ENCODE assay signal across 9 mouse cellular contexts in genomic region chr2:68436305-68436704, GRCm38 (mm10). TPM values are rescaled to one million over a fixed set of nuclear protein-coding genes. Genes with fewer than 3 reads are reported as not detected.
DNase-seq lines count a peak whose midpoint lies in the region; ATAC-seq lines count a peak whose summit lies in the region.
"Had no signal": no experiment of that assay in that cellular context is flagged by ENCODE, and none has a peak within 500 bp of the region (broad histone marks: within the 10 kb centered on the region; RNA-seq: fewer than 3 reads in every experiment).

No protein-coding gene starts in this region.

- H3K27ac ChIP-seq in hindbrain, embryonic 10.5 days, result peak overlapping the region; percentile 35; the same call in 1 of the 2 replicates
- H3K27ac ChIP-seq in hindbrain, embryonic 11.5 days (ENCODE audit: low read depth, low read length), result no peak overlapping the region
- no peak overlapping the region for H3K27ac ChIP-seq in embryonic facial prominence, embryonic 15.5 days (replicated peaks)
- no peak overlapping the region for H3K27ac ChIP-seq in intestine, embryonic 14.5 days (ENCODE audit: low read depth)
- H3K27ac ChIP-seq in midbrain, embryonic 14.5 days (replicated peaks; ENCODE audit: low read depth, low read length), result no peak overlapping the region

- no peaks in the 10 kb centered on the region for H3K9me3 ChIP-seq in hindbrain, embryonic 10.5 days
- no peaks in the 10 kb centered on the region for H3K9me3 ChIP-seq in hindbrain, embryonic 11.5 days (ENCODE audit: control insufficient read depth, low read length)
- H3K9me3 ChIP-seq in embryonic facial prominence, embryonic 15.5 days (replicated peaks), result no peaks in the 10 kb centered on the region
- H3K9me3 ChIP-seq in intestine, embryonic 14.5 days (ENCODE audit: control insufficient read depth, low read length), result no peaks in the 10 kb centered on the region
- H3K9me3 ChIP-seq in midbrain, embryonic 14.5 days (ENCODE audit: control insufficient read depth, low read length), result no peaks in the 10 kb centered on the region

- no peak for ATAC-seq in hindbrain, embryonic 11.5 days (ENCODE audit: low FRiP score)
- ATAC-seq in embryonic facial prominence, embryonic 15.5 days (ENCODE audit: insufficient number of reproducible peaks, low FRiP score, low TSS enrichment, low read depth), result no peak
- no peak for ATAC-seq in intestine, embryonic 14.5 days (replicated peaks; ENCODE audit: low FRiP score, low TSS enrichment, low read depth)
- ATAC-seq in midbrain, embryonic 14.5 days (ENCODE audit: low FRiP score, low TSS enrichment), result no peak

- WGBS in hindbrain, embryonic 10.5 days, result 53% methylated on average over 10 of the region's 10 CpGs
- 60% methylated on average over 10 of the region's 10 CpGs for WGBS in hindbrain, embryonic 11.5 days
- WGBS in embryonic facial prominence, embryonic 15.5 days, result 25% methylated on average over 10 of the region's 10 CpGs
- 31% methylated on average over 10 of the region's 10 CpGs for WGBS in intestine, embryonic 14.5 days
- WGBS in midbrain, embryonic 14.5 days, result 68% methylated on average over 10 of the region's 10 CpGs

- no peak overlapping the region for H3K4me3 ChIP-seq in hindbrain, embryonic 10.5 days
- H3K4me3 ChIP-seq in hindbrain, embryonic 11.5 days (ENCODE audit: low read depth, low read length), result no peak overlapping the region
- H3K4me3 ChIP-seq in embryonic facial prominence, embryonic 15.5 days (replicated peaks), result no peak overlapping the region
- 0 out of 2 replicates have a peak overlapping the region, but pooled peaks have one; percentile 1 for H3K4me3 ChIP-seq in intestine, embryonic 14.5 days (ENCODE audit: low read depth, low read length)
- no peak overlapping the region for H3K4me3 ChIP-seq in midbrain, embryonic 14.5 days (replicated peaks; ENCODE audit: low read depth, low read length)

- H3K4me2 ChIP-seq in hindbrain, embryonic 11.5 days (replicated peaks; ENCODE audit: low read depth, low read length), result no peak overlapping the region
- H3K4me2 ChIP-seq in embryonic facial prominence, embryonic 15.5 days (replicated peaks), result 0 out of 2 replicates have a peak overlapping the region, but pooled peaks have one; percentile 1
- H3K4me2 ChIP-seq in intestine, embryonic 14.5 days (ENCODE audit: low read length), result peak overlapping the region; percentile 33
- peak overlapping the region; percentile 2; the same call in 1 of the 2 replicates for H3K4me2 ChIP-seq in midbrain, embryonic 14.5 days (ENCODE audit: low read length)

- peaks cover 34% of the 10 kb centered on the region for H3K4me1 ChIP-seq in hindbrain, embryonic 10.5 days (replicated peaks)
- H3K4me1 ChIP-seq in hindbrain, embryonic 11.5 days (replicated peaks; ENCODE audit: control insufficient read depth, insufficient read depth, low read length), result no peaks in the 10 kb centered on the region
- H3K4me1 ChIP-seq in embryonic facial prominence, embryonic 15.5 days, result peaks cover 14% of the 10 kb centered on the region; the same call in 1 of the 2 replicates
- H3K4me1 ChIP-seq in intestine, embryonic 14.5 days (replicated peaks; ENCODE audit: control insufficient read depth, insufficient read depth, low read length), result peaks cover 9% of the 10 kb centered on the region
- peaks cover 14% of the 10 kb centered on the region; the same call in 1 of the 2 replicates for H3K4me1 ChIP-seq in midbrain, embryonic 14.5 days (ENCODE audit: control insufficient read depth, insufficient read depth, low read length)

- H3K27me3 ChIP-seq in hindbrain, embryonic 10.5 days (ENCODE audit: insufficient read depth, poor library complexity, severe bottlenecking), result no peaks in the 10 kb centered on the region
- H3K27me3 ChIP-seq in hindbrain, embryonic 11.5 days (ENCODE audit: control insufficient read depth, insufficient read depth, low read length), result no peaks in the 10 kb centered on the region
- no peaks in the 10 kb centered on the region for H3K27me3 ChIP-seq in embryonic facial prominence, embryonic 15.5 days
- H3K27me3 ChIP-seq in intestine, embryonic 14.5 days (replicated peaks; ENCODE audit: control insufficient read depth, insufficient read depth, low read length), result no peaks in the 10 kb centered on the region
- H3K27me3 ChIP-seq in midbrain, embryonic 14.5 days (ENCODE audit: control insufficient read depth, insufficient read depth, low read length), result no peaks in the 10 kb centered on the region

- peaks cover 4% of the 10 kb centered on the region for H3K36me3 ChIP-seq in hindbrain, embryonic 10.5 days
- no peaks in the 10 kb centered on the region for H3K36me3 ChIP-seq in hindbrain, embryonic 11.5 days (ENCODE audit: control insufficient read depth, insufficient read depth, low read length)
- no peaks in the 10 kb centered on the region for H3K36me3 ChIP-seq in embryonic facial prominence, embryonic 15.5 days
- no peaks in the 10 kb centered on the region for H3K36me3 ChIP-seq in intestine, embryonic 14.5 days (ENCODE audit: control insufficient read depth, insufficient read depth, low read length)
- no peaks in the 10 kb centered on the region for H3K36me3 ChIP-seq in midbrain, embryonic 14.5 days (ENCODE audit: control insufficient read depth, insufficient read depth, low read length)

- H3K9ac ChIP-seq in hindbrain, embryonic 11.5 days (ENCODE audit: low read depth, low read length), result no peak overlapping the region
- no peak overlapping the region for H3K9ac ChIP-seq in embryonic facial prominence, embryonic 15.5 days
- no peak overlapping the region for H3K9ac ChIP-seq in intestine, embryonic 14.5 days (ENCODE audit: low read length)
- no peak overlapping the region for H3K9ac ChIP-seq in midbrain, embryonic 14.5 days (replicated peaks; ENCODE audit: low read length)

- no peak for DNase-seq in hindbrain, embryonic 10.5 days (ENCODE audit: low spot score)
- no peak for DNase-seq in hindbrain, embryonic 11.5 days (ENCODE audit: low spot score)
- no peak for DNase-seq in intestine, embryonic 14.5 days (ENCODE audit: low spot score)
- no peak for DNase-seq in midbrain, embryonic 14.5 days
- DNase-seq in right cerebral cortex, adult 18-20 months, result no peak
- DNase-seq in spleen, postnatal 36 days (ENCODE audit: low spot score in 2 of 2), result no peak
- DNase-seq: cerebellum, adult 9-10 months; kidney, postnatal 14 days had no signal

RNA-seq across cellular contexts. Expression of gene Stk39, which starts 35.8 kb away (rescaled TPM):
- polyA plus RNA-seq in hindbrain, embryonic 10.5 days (2016; fragmentation: Nextera tagmentation; extraction: Ambion mirVana), result 34.8 and 37.3 TPM in 2 replicates
- polyA plus RNA-seq in hindbrain, embryonic 11.5 days (2014; fragmentation: Nextera tagmentation; extraction: Ambion mirVana), result 53.0 and 58.1 TPM in 2 replicates
- 14.7 and 15.1 TPM in 2 replicates for polyA plus RNA-seq in embryonic facial prominence, embryonic 15.5 days (2015; fragmentation: Nextera tagmentation; extraction: Ambion mirVana)
- 15.3 and 18.3 TPM in 2 replicates for polyA plus RNA-seq in intestine, embryonic 14.5 days (2014; fragmentation: Nextera tagmentation; extraction: Ambion mirVana)
- 29.3 and 39.0 TPM in 2 replicates for polyA plus RNA-seq in midbrain, embryonic 14.5 days (2014; fragmentation: Nextera tagmentation; extraction: Ambion mirVana)
